Mouse (Mus musculus) midbrain, embryonic 15.5 days (tissue): ENCODE measurements around the gene Bcl2a1b. TPM values are rescaled to one million over a fixed set of nuclear protein-coding genes. Genes with fewer than 3 reads are reported as not detected.

ENCODE experiments used
- polyA plus RNA-seq: library from polyadenylated mRNA; unstranded; fragments of >200 nt; fragmentation: Nextera tagmentation; extraction: Ambion mirVana; gene quantifications from 2 replicates; pipeline ENCODE4 v1.2.1, GENCODE M21; 2015

Bcl2a1b gene
- polyA plus RNA-seq, 1 experiment from 2014 or later: 1.1 TPM

Other genes starting within 250 kb of the Bcl2a1b start
- not detected in 2 replicates for gene Bcl2a1a, start 242.3 kb upstream of the Bcl2a1b start, polyA plus RNA-seq
- gene Trim43b, start 106.4 kb upstream of the Bcl2a1b start, polyA plus RNA-seq: not detected in 2 replicates
- gene Gm29094, start 170 bp downstream of the Bcl2a1b start, polyA plus RNA-seq: 1.4 TPM in 1 of 2 replicates, not detected in the other
- 12.2 and 13.1 TPM in 2 replicates for gene Mthfs, start 11.5 kb downstream of the Bcl2a1b start, polyA plus RNA-seq